Mouse (Mus musculus) gastrocnemius, adult 2 months (tissue): ENCODE data around the gene Gnat1. TPM values are rescaled to one million over a fixed set of nuclear protein-coding genes. Genes with fewer than 3 reads are reported as not detected.

Source experiments
- DNase-seq: peaks from one replicate; pipeline ENCODE4 v3.0.0; 2022
- H3K27ac ChIP-seq: fragments of 200-600 bp; 2 replicates; pipeline ENCODE4 v1.8.1; 2022; ENCODE audit warnings: mild to moderate bottlenecking
- H3K4me3 ChIP-seq: fragments of 200-600 bp; 2 replicates; pipeline ENCODE4 v1.8.1; 2022; ENCODE audit warnings: mild to moderate bottlenecking, moderate library complexity
- CTCF ChIP-seq: fragments of 200-600 bp; IDR thresholded peaks from 2 replicates; pipeline ENCODE4 v1.8.1; 2022; ENCODE audit warnings: antibody characterized with exemption, mild to moderate bottlenecking, moderate library complexity
- intact Hi-C: fragments of 180-260 bp; cut with DNase I; formaldehyde crosslinking; loops from one replicate; pipeline ENCODE4 v1.15.1; 2025
- total RNA-seq, 2 experiments: library from RNA; stranded (reverse); gene quantifications; 2 replicates each; pipeline ENCODE4 v1.2.3; 2021

The Gnat1 gene
- total RNA-seq, 2 experiments from 2014 or later, result not detected

DNA sequence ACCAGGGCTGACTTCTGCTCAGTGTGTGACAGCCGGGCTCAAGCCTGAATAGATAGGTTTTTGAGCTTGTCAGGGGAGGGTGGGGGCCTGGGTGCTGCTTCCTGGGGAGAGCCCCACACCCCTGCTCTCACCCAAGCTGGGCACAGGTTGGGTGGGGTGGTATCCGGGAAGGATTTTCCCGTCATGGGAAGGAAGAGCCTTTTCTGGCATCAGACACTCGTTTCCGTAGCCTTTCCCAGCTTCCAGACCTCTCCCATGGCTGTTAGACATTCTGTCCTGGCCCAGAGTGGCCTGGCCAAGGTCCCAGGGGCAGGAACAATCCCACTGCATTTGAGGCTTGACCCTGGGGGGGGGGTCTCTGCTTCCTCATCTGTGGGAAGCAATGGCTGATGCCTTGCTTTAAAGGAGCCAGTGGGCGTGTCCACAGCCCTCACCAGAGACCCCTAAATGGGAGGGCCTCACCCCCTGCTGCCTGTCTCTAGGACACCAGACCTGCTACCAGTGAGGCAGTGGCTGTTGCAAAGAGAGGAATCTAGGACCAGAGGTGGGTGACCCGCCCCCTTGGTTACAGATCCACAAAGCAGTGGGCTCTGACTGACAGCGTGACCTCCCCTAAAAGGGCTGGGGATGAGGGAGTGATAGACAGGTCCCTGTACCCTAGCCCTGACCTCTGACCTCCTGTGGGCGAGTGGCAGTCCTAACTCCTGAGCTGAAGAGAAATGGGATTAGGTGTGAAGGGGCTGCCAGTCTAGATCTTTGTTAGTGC is 17.5 kb upstream of the Gnat1 start:
- DNase-seq, result no peak
- no peak overlapping the region for H3K4me3 ChIP-seq
- intact Hi-C loops, result no loop called here
- H3K27ac ChIP-seq, result peak overlapping the region; percentile 78
- no peak for TF ChIP-seq CTCF

GRCm38 (mm10) chr9:107696106-107696479 is 16.6 kb upstream of the Gnat1 start:
- TF ChIP-seq CTCF, result no peak
- intact Hi-C loops, result no loop called here
- Histone ChIP-seq H3K27ac (peak overlapping the region; percentile 78), H3K4me3 (no peak overlapping the region)
- no peak for DNase-seq

GRCm38 (mm10) chr9:107695441-107696105 is 16.1 kb upstream of the Gnat1 start:
- TF ChIP-seq CTCF, result no peak
- H3K27ac ChIP-seq, result peak overlapping the region; percentile 78
- DNase-seq, result no peak
- intact Hi-C loops, result no loop called here
- H3K4me3 ChIP-seq, result no peak overlapping the region

GRCm38 (mm10) chr9:107694627-107695026 is 15.1 kb upstream of the Gnat1 start:
- no peak for TF ChIP-seq CTCF
- intact Hi-C loops, result no loop called here
- DNase-seq, result peak; percentile 66
- Histone ChIP-seq H3K27ac (peak overlapping the region; percentile 78), H3K4me3 (no peak overlapping the region)

DNA sequence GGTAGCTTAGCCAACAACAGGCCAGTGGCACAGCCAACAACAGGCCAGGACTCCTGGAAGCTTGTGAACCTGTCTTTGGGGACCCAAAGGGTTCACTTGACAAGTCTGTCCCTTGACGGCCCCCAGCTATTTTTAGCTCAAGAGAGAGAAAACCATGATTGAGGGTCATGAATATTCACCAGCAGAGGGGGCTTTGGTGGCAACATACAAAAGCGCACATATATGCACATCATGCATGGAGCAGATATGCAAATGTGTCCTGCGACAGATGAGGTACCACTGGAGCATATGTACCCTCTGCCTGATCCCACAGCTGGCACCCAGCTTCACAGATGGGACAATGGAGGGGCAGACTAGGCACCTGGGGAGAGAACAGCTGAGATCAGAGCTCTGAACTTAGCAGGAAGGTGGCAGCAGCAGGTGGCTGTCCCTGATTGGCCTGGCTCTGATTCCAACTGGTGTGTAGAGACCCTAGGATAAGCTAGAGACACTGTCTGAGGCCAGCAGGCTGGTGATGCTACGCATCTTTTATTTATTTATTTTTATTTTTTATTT is 14.0 kb upstream of the Gnat1 start:
- intact Hi-C loops, result no loop called here
- DNase-seq, result no peak
- H3K27ac ChIP-seq, result no peak overlapping the region
- no peak for TF ChIP-seq CTCF
- H3K4me3 ChIP-seq, result no peak overlapping the region

DNA sequence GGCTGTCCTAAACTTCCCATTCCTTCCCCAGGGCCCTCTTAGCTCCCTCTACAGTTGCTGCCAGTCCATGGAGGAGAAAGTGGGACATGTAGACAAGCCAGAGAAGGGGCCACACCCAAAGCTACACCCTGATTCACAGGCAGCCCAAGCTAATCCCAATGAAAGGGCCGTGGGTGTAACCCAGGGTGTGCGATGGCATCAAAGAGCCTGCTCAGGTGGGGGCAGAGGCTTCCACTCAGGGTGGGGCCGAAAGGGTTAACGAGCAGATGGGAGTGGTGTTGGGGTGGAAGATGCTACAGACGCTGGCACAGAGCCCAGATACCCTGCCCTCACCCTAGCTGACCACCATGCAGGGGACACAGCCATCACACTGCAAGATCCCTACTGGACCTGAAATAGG is 13.3 kb upstream of the Gnat1 start:
- DNase-seq, result no peak
- intact Hi-C loops, result no loop called here
- Histone ChIP-seq H3K27ac (no peak overlapping the region), H3K4me3 (no peak overlapping the region)
- TF ChIP-seq CTCF, result no peak

- Histone ChIP-seq H3K27ac (no peak overlapping the region), H3K4me3 (no peak overlapping the region)
- intact Hi-C loops, result no loop called here
- no peak for DNase-seq
- no peak for TF ChIP-seq CTCF
Measured at GRCm38 (mm10) chr9:107690391-107690790, 10.9 kb upstream of the Gnat1 start.

GRCm38 (mm10) chr9:107688939-107689338 is 9.4 kb upstream of the Gnat1 start:
- Histone ChIP-seq H3K27ac (no peak overlapping the region), H3K4me3 (no peak overlapping the region)
- no peak for DNase-seq
- TF ChIP-seq CTCF, result no peak
- intact Hi-C loops, result no loop called here

GRCm38 (mm10) chr9:107688415-107688814 is 8.9 kb upstream of the Gnat1 start:
- no peak for DNase-seq
- no peak for TF ChIP-seq CTCF
- intact Hi-C loops, result no loop called here
- H3K4me3 ChIP-seq, result no peak overlapping the region
- H3K27ac ChIP-seq, result no peak overlapping the region

DNA sequence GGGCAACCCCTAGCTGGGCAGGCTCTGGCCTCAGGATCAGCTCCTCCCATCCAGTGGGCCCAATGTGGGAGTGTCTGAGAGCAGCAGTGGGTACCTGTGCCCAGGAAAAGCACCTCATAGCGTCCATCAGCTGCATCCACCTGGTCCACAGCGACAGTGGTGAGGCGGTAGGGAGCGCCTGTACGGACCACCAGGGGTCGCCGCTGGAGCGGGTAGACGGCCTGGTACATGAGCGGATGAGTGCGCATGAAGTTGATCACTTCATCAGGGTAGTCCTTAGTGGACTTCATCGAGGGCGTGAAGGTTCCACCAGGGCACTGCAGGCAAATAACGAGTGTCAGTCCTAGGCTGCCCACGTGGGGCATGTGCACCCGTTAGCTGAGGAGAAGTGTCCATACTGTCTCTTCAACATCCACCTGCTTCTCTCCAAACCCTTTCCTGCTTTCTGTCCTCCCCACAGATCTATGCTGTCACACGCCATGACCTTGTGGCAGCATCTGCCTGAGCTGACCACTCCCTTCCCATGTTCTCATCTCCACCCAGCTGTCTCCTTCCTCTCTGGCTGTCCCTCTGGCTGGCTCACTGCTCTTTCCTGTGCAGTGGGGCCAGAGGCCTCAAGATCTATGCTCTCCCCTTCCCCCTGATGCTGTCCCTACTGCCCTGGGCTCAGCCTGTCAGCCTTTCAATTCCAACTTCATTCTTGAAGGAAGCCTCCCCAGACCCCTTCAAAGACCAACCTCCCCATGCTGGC is 5.9 kb upstream of the Gnat1 start:
- TF ChIP-seq CTCF, result peak; percentile 75
- DNase-seq, result peak; percentile 70
- intact Hi-C loops, result loop anchor here (2.0 kb wide), 1 partner anchor 53 kb away; no protein-coding TSS in a partner anchor
- H3K27ac ChIP-seq, result peak overlapping the region; percentile 46; the same call in 1 of the 2 replicates
- no peak overlapping the region for H3K4me3 ChIP-seq

GRCm38 (mm10) chr9:107682405-107682804 is 2.9 kb upstream of the Gnat1 start:
- DNase-seq, result no peak
- no peak overlapping the region for H3K4me3 ChIP-seq
- intact Hi-C loops, result no loop called here
- no peak for TF ChIP-seq CTCF
- H3K27ac ChIP-seq, result no peak overlapping the region

- no peak for DNase-seq
- no peak for TF ChIP-seq CTCF
- H3K4me3 ChIP-seq, result no peak overlapping the region
- H3K27ac ChIP-seq, result no peak overlapping the region
- intact Hi-C loops, result no loop called here
Measured at GRCm38 (mm10) chr9:107678861-107679260, 651 bp downstream of the Gnat1 start.
